Mouse (Mus musculus): ENCODE measurements around the gene Nav2. TPM values are rescaled to one million over a fixed set of nuclear protein-coding genes. Genes with fewer than 3 reads are reported as not detected.

Gene Nav2
- total RNA-seq, 2 experiments from 2014 or later = 77.1 to 106 TPM

GRCm38 (mm10) chr7:49322179-49322578 is 413.7 kb downstream of the Nav2 start:
- DNase-seq (ENCODE audit: low spot score in 2 of 2) = no peak
- intact Hi-C loops (cut with DNase I) = no loop called here

GRCm38 (mm10) chr7:49324575-49324974 is 416.1 kb downstream of the Nav2 start:
- intact Hi-C loops (cut with DNase I) = no loop called here
- DNase-seq (ENCODE audit: low spot score in 2 of 2) = peak in 1 of 2 experiments; percentile 38

DNA sequence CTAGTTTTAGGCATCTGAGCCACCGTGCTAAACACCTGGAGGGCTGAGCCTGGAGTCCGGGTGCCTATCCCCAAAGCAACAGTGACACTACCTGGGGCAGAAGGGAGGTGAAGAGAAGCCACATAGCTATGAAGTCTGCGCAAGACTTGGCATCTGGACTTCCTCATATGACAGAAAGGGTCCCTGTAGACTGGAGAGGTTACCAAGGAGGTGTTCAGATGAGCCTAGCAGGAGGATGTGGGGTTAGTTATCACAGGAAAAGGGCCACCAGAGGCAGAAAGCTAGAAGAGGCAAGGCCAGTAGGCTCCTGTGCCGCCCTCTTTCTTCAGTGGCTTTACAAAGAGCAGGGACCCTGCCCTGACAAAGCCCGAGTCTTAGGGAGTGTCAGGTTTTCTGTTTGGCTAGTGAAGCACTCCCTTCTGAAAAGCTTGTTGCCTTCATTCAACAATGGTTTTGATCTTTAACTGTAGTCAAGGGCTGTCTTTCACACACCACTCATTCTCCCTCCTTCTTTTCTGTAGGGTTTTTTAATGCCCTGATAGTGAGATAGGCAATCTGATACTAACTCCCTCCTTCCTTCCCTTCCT is 417.7 kb downstream of the Nav2 start:
- intact Hi-C loops (cut with DNase I) = no loop called here
- DNase-seq (ENCODE audit: low spot score in 2 of 2) = no peak

DNA sequence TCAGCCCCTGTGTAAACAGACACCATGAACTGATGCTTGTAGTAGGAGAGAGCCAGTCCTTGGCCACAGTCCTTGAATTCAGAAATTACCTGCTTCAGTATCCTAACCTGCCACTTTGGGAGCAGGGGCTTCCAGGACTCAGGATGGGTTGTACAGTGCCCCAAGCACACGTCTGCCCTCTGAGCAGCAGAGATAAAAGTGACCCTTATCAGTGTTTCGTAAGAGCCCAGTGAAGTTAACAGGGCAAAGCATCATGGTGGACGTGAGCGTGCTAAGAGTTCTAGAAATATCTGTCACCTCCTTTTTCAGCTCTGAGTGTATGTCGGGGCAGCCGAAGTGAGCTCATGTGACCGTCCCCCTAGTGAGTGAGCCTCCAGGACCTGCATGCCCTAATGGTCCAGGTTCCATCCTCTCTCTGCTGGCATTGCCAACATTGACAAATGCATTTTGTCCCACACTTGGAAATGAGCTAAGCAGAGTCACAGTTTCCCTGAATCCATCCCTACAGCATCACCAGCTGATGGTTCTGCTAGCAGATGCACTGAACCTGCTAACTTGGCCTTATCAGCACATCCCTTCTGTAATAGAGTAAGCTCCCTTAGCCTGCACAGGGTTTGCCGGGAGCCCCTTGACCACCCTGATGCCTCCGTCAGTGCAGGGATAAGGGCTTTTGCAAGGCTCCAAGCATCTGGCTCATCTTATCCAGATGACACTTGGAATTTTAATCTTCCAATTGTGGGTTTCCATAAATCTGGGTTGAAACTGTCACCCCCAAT is 418.6 kb downstream of the Nav2 start:
- intact Hi-C loops (cut with DNase I) = no loop called here
- DNase-seq (ENCODE audit: low spot score in 2 of 2) = no peak

GRCm38 (mm10) chr7:49330181-49330580 is 421.7 kb downstream of the Nav2 start:
- no peak for DNase-seq (ENCODE audit: low spot score in 2 of 2)
- intact Hi-C loops (cut with DNase I) = no loop called here

DNA sequence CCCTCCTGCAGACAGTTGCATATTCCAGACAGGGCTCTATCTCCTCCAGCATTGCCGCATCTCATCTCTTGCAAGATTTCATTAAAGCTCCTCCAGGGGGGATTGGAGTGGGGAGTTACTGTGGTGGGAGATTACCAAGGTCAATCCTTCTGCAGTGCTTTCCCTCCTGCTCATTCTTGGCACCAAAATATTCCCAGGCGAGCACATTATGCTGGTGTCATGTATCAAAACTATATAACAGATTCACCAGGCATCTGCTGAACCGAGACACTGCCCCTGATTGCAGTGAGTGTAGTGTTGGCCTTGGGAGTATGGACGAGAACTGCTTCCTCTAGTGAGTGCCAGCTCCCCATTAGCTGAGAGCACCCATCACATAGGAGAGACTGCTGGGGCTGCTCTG is 423.4 kb downstream of the Nav2 start:
- intact Hi-C loops (cut with DNase I) = no loop called here
- no peak for DNase-seq (ENCODE audit: low spot score in 2 of 2)

DNA sequence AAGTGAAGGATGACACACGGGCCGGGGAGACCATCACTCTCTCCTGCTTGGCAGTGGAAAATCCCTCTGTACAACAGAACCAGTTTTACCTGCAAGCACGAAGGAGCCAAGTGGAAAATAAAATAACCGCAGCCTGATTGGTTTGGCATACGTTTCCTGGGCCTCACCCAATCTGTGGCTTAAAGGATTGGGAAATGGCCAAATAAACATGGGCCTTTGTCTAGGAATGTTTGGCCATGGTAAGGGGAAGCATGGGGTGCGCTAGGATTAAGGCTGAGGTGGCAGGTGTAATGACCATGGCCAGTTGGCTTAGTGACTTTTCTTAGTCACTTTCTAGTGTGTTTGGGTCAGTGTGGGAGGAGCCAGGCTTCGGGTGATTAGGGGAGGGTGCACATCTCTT is 424.1 kb downstream of the Nav2 start:
- DNase-seq (ENCODE audit: low spot score in 2 of 2) = no peak
- intact Hi-C loops (cut with DNase I) = no loop called here

DNA sequence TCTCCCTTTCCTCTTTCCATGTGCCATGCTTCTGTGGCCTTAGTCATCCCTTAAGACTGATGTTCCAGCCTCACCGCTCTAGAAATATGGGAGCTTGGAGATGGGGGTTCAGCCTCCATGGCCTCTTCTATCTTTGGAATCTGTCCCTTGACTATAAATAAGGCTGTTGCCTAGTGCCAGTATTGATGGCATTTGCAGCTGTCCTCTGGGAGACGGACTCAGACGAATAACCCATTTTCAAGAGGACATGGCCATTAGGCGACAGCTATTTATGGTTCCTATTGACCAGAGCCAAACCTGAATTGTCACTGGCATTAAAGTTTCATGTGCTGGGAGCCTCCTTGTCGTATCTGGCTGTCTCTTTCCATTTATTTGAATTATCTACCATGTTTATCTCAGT is 425.6 kb downstream of the Nav2 start:
- intact Hi-C loops (cut with DNase I) = no loop called here
- DNase-seq (ENCODE audit: low spot score in 2 of 2) = no peak

GRCm38 (mm10) chr7:49335056-49335455 is 426.5 kb downstream of the Nav2 start:
- no peak for DNase-seq (ENCODE audit: low spot score in 2 of 2)
- intact Hi-C loops (cut with DNase I) = no loop called here

- DNase-seq (ENCODE audit: low spot score in 2 of 2) = no peak
- intact Hi-C loops (cut with DNase I) = no loop called here
Observed at GRCm38 (mm10) chr7:49336725-49337124, 428.2 kb downstream of the Nav2 start.

DNA sequence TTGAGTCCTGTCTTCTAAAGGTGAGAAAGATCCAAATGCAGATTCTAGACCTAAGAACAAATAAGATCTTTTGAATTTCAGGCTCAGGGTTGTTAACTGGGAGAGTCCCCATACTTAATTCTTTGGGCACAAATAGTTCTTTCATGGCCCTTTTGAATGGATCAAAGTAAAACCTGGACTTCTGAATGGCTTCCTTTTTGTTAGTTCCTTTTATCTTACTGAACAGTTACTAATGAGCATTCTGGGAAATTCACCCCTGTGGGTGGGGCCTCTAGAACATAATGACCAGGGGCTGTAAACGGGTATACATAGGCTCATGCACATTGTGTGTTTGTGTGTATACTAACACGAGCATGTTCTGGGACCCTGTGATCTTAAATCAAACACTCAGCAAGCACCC is 429.2 kb downstream of the Nav2 start:
- DNase-seq (ENCODE audit: low spot score in 2 of 2) = no peak
- intact Hi-C loops (cut with DNase I) = no loop called here

GRCm38 (mm10) chr7:49339953-49340352 is 431.4 kb downstream of the Nav2 start:
- intact Hi-C loops (cut with DNase I) = no loop called here

DNA sequence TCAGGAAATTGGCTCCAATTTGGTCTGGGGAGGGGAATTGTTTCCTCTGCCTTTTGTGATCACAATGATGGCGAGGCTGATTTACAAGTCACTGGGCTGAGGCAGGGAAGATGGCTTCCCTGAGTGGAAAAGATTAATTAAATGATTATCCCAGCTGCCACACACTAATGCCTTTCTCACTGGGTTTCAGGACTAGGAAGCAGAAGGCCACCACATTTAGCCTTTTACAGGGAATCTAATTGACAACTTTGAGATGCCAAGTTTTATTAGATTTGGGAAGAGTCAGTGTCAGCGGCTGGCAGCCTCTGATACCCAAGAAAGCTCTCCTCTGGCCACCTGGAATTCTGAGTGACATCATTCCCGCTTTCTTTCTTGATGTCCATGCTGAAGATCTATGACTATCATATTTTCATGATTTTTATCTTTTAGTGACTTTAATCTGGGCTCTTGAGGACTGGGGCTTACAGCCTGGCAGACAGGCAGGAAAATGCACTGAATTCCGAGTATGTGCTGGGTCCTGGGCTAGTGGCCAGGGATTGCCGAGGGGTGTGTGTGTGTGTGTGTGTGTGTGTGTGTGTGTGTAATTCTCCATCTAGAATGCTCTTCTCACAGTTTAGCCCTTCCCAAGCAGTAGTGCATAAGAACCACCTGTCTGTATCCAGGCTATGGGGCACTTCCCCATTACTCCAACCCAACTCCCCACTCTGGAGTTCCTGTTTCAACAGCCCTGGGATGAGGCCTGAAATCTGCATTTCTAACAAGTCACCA is 432.8 kb downstream of the Nav2 start:
- DNase-seq (ENCODE audit: low spot score in 2 of 2) = no peak
- intact Hi-C loops (cut with DNase I) = no loop called here

More at GRCm38 (mm10) chr7:49339953-49340352, 431.4 kb downstream of the Nav2 start:
- DNase-seq (ENCODE audit: low spot score in 2 of 2) = no peak

- DNase-seq (ENCODE audit: low spot score in 2 of 2) = no peak
- intact Hi-C loops (cut with DNase I) = no loop called here
Observed at GRCm38 (mm10) chr7:49341919-49342529, 433.5 kb downstream of the Nav2 start.

DNA sequence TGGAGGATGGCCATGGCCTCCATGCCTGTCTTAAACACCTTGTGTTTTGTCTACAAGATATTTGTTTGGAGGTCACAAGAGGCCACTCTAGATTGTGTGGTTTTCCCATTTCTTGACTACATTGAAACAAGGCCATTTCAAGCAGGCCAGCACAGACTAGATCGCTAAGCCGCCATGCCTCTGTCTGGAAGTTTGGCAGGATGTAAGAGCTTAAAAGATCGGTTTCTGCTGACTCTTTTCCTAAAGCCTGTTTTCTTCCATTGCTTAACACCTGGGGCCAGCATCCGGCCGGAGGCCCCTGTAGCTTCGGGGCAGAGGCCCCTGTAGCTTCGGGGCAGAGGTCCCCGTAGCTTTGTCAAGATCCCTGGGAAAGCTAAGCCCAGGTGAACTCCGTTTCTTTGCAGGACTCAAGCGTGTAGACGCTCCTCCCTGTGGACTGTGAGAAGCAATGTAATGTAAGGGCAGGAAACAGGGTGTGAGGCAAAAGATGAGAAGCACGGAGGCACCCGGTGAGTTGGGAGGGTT is 434.1 kb downstream of the Nav2 start:
- intact Hi-C loops (cut with DNase I) = no loop called here

GRCm38 (mm10) chr7:49343081-49343600 is 434.6 kb downstream of the Nav2 start:
- DNase-seq (ENCODE audit: low spot score in 2 of 2) = no peak
- intact Hi-C loops (cut with DNase I) = no loop called here

More for the DNA sequence above, 434.1 kb downstream of the Nav2 start:
- DNase-seq (ENCODE audit: low spot score in 2 of 2) = no peak

DNA sequence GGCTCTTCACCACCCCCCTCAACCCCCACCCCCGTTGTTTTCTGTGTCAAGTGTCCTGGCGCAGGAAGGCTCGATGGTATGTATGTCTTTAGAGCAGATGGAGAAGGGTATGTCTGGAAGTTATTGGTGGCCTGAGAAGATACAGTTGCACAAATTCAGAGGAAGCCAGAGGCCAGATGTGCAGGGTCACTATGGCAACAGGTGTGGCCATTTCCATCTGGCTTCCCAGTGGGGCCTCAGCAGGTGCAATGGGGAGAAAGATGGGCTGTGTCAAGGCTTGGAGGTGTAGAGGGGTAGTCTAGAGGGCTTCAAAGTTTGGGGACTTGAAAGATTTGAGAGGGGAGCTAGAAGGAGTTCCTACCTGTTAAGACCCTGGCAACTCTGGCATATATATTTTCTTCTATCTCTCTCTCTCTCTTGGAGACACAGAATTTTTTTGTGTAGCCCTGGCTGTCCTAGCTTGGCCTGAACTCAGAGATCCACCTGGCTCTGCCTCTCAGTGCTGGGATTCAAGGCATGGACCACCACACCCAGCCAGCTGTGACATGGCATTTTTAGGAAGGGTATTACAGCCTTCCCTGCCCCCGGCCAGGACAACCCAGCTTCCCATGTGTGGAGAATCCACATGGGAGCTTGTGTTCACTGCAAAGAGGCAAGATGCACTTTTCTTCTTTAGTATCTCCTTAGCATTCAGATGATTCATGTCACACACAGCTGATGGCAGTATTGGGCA is 435.4 kb downstream of the Nav2 start:
- intact Hi-C loops (cut with DNase I) = no loop called here
- DNase-seq (ENCODE audit: low spot score in 2 of 2) = no peak

DNA sequence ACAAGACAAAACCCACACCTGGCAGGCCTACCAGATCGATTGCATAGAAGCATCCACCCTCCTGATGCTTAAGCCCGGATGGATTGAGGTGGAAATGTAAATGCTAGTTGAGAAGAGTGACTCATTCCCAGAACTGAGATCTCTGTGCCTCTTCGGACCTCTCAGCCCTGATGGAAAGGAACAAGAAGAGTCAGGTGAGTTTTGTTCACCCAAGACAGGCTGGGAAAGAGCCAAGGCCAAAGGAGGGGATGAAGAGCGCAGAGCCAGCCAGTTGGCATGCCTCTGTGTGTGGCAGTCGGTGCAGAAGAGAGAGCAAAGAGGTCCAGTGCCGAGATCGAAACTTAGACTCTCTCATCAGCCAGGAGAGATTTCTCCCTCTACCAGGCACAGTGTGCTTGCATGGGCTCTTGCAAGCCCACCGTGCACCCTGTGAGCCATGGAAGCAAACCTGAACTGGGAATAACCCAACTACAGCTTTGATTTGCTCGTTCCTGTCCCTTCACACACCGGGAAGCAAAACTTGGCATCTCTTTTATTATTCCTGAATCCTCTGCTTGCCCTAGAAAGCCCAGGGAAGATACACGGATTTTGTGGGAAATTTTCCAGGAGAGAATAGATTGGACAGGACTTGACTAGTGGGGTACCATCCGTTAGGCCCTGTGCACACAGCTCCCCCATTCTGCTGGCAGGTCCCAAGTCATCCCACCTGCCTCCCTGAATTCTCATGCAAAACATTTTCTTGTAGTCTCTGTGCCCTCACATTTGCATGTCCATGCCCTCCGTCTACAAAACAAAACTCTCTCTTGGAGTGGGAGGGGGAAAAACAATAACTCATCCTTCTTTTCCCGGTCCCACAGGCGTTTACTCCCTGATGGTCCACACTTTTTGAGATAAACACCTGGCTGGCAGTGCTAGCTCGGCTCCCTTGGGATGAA is 439.1 kb downstream of the Nav2 start:
- DNase-seq (ENCODE audit: low spot score in 2 of 2) = no peak
- intact Hi-C loops (cut with DNase I) = no loop called here
